Mouse (Mus musculus) intestine, embryonic 14.5 days (tissue): ENCODE measurements around the gene Zfp346. TPM values are rescaled to one million over a fixed set of nuclear protein-coding genes. Genes with fewer than 3 reads are reported as not detected.
A peak's percentile ranks its signal among the peaks of the same experiment; 100 is the strongest.

Experiments
- ATAC-seq: fragments of 200-750 bp; cut with Nextera tagmentation; replicated peaks from 2 replicates; pipeline ENCODE4 v1.8.0; 2017; ENCODE audit warnings: low read depth, moderate number of reproducible peaks, moderate TSS enrichment, moderate library complexity; ENCODE audit not compliant: low FRiP score, low TSS enrichment
- DNase-seq: peaks from one replicate; pipeline ENCODE4 v3.0.0-alpha.2; 2018; ENCODE audit warnings: low spot score
- H3K27ac ChIP-seq: fragments of 300-500 bp; sonication (generic); 2 replicates; pipeline ENCODE4 v1.5.1; 2014; ENCODE audit warnings: low read depth, mild to moderate bottlenecking, control low read depth
- H3K27me3 ChIP-seq: fragments of 300-500 bp; sonication (generic); replicated peaks from 2 replicates; pipeline ENCODE4 v1.6.1; 2014; ENCODE audit warnings: low read length, control low read depth; ENCODE audit not compliant: control insufficient read depth, insufficient read depth
- H3K36me3 ChIP-seq: fragments of 300-500 bp; sonication (generic); 2 replicates; pipeline ENCODE4 v1.6.1; 2014; ENCODE audit warnings: low read length, control low read depth; ENCODE audit not compliant: control insufficient read depth, insufficient read depth
- H3K4me1 ChIP-seq: fragments of 300-500 bp; sonication (generic); replicated peaks from 2 replicates; pipeline ENCODE4 v1.6.1; 2014; ENCODE audit warnings: low read length, control low read depth, mixed read lengths; ENCODE audit not compliant: control insufficient read depth, insufficient read depth
- H3K4me2 ChIP-seq: fragments of 300-500 bp; sonication (generic); 2 replicates; pipeline ENCODE4 v1.6.1; 2014; ENCODE audit warnings: low read length
- H3K4me3 ChIP-seq: fragments of 300-500 bp; sonication (generic); 2 replicates; pipeline ENCODE4 v1.5.1; 2014; ENCODE audit warnings: low read depth, low read length, control low read depth, mixed read lengths
- H3K9ac ChIP-seq: fragments of 300-500 bp; sonication (generic); 2 replicates; pipeline ENCODE4 v1.6.1; 2014; ENCODE audit warnings: mild to moderate bottlenecking, low read length
- H3K9me3 ChIP-seq: fragments of 300-500 bp; sonication (generic); 2 replicates; pipeline ENCODE4 v1.6.1; 2016; ENCODE audit warnings: low read length, control low read depth; ENCODE audit not compliant: control insufficient read depth
- WGBS: fragments of 180-500 bp; shearing (Covaris S2); extraction: QIAGEN DNeasy Blood & Tissue Kit; methylation state at CpG from one replicate; pipeline ENCODE4 v1.1.7; 2014; 5-methylcytosine and 5-hydroxymethylcytosine counted together
- polyA plus RNA-seq: library from polyadenylated mRNA; unstranded; fragments of >200 nt; fragmentation: Nextera tagmentation; extraction: Ambion mirVana; gene quantifications from 2 replicates; pipeline ENCODE4 v1.2.1, GENCODE M21; 2014

Gene Zfp346
- polyA plus RNA-seq, 1 experiment from 2014 or later, result 18.9 TPM

DNA sequence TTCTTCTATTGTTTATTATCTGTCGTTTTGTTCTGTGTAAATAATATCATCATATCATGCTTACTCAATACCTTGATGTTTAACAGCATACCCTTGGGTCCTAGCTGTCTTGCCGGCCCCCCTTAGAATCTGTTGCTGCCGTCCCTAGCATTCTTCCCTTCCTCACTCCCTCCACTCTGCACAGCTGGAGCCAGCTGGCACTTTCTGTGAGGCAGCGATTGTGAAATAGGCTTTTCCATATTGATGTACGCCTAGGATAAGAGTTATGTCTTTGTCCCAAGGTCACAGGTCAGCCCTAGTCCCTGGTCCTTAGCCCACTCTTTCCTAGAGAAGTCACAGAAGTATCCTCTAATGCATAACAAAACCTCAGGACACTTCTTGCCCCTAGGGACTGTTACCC, 58.4 kb downstream of the Zfp346 start:
- 36% methylated on average over 5 of the region's 5 CpGs for WGBS
- Histone ChIP-seq H3K4me1 (no peaks in the 10 kb centered on the region), H3K27me3 (no peaks in the 10 kb centered on the region), H3K36me3 (0 out of 2 replicates have a peak, but pooled peaks cover 3% of the 10 kb centered on the region), H3K9ac (no peak overlapping the region), H3K9me3 (no peaks in the 10 kb centered on the region), H3K4me3 (no peak overlapping the region), H3K4me2 (no peak overlapping the region), H3K27ac (no peak overlapping the region)
- peak; percentile 69 for DNase-seq
- no peak for ATAC-seq

DNA sequence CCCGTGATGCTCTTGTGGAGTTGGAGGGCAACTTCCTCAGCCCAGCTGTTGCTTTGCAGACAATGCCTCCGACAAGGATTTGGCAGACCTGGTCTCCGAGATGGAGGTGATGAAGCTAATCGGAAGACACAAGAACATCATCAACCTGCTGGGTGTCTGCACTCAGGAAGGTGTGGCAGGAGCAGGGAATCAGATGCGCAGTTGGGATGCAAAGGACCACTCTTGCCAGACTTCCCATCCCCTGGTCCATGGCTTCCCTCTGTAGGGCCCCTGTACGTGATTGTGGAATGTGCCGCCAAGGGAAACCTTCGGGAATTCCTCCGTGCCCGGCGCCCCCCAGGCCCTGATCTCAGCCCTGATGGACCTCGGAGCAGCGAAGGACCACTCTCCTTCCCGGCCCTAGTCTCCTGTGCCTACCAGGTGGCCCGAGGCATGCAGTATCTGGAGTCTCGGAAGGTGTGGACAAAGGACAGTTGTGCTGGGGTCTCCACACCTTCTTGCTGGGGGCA, 60.8 kb downstream of the Zfp346 start:
- no peak for DNase-seq
- 0 out of 2 replicates have a peak, but pooled peaks cover 3% of the 10 kb centered on the region for H3K36me3 ChIP-seq
- no peaks in the 10 kb centered on the region; the same call in 1 of the 2 replicates for H3K4me1 ChIP-seq
- H3K9ac ChIP-seq, result no peak overlapping the region
- WGBS, result 91% methylated on average over 16 of the region's 16 CpGs
- no peak overlapping the region for H3K4me3 ChIP-seq
- 0 out of 2 replicates have a peak, but pooled peaks cover 2% of the 10 kb centered on the region for H3K9me3 ChIP-seq
- no peak for ATAC-seq
- no peak overlapping the region for H3K4me2 ChIP-seq
- H3K27ac ChIP-seq, result no peak overlapping the region
- no peaks in the 10 kb centered on the region for H3K27me3 ChIP-seq

GRCm38 (mm10) chr13:55166806-55167725, 62.0 kb downstream of the Zfp346 start:
- H3K27ac ChIP-seq, result no peak overlapping the region

DNA sequence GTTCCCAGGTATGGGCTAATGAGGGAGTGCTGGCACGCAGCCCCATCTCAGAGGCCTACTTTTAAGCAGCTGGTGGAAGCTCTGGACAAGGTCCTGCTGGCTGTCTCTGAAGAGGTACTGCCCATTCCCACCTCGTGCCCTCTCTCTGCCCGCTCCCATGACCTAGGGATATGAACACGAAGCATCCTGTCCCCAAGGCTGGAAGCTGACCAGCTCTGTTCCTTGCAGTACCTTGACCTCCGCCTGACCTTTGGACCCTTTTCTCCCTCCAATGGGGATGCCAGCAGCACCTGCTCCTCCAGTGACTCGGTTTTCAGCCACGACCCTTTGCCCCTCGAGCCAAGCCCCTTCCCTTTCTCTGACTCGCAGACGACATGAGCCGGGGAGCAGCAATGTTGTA, 62.7 kb downstream of the Zfp346 start:
- H3K27ac ChIP-seq, result no peak overlapping the region
- ATAC-seq, result no peak
- 0 out of 2 replicates have a peak, but pooled peaks cover 3% of the 10 kb centered on the region for H3K36me3 ChIP-seq
- no peak overlapping the region for H3K4me3 ChIP-seq
- peaks cover 15% of the 10 kb centered on the region for H3K4me1 ChIP-seq
- H3K9me3 ChIP-seq, result 0 out of 2 replicates have a peak, but pooled peaks cover 2% of the 10 kb centered on the region
- H3K27me3 ChIP-seq, result no peaks in the 10 kb centered on the region
- DNase-seq, result no peak
- 79% methylated on average over 11 of the region's 11 CpGs for WGBS
- no peak overlapping the region for H3K4me2 ChIP-seq
- no peak overlapping the region for H3K9ac ChIP-seq

More at GRCm38 (mm10) chr13:55166806-55167725, 62.0 kb downstream of the Zfp346 start:
- no peak overlapping the region for H3K9ac ChIP-seq
- DNase-seq, result no peak
- H3K4me3 ChIP-seq, result no peak overlapping the region
- 0 out of 2 replicates have a peak, but pooled peaks cover 3% of the 10 kb centered on the region for H3K36me3 ChIP-seq
- WGBS, result 88% methylated on average over 32 of the region's 32 CpGs
- no peak overlapping the region for H3K4me2 ChIP-seq
- peaks cover 10% of the 10 kb centered on the region for H3K4me1 ChIP-seq
- H3K9me3 ChIP-seq, result 0 out of 2 replicates have a peak, but pooled peaks cover 2% of the 10 kb centered on the region
- no peaks in the 10 kb centered on the region for H3K27me3 ChIP-seq
- no peak for ATAC-seq

DNA sequence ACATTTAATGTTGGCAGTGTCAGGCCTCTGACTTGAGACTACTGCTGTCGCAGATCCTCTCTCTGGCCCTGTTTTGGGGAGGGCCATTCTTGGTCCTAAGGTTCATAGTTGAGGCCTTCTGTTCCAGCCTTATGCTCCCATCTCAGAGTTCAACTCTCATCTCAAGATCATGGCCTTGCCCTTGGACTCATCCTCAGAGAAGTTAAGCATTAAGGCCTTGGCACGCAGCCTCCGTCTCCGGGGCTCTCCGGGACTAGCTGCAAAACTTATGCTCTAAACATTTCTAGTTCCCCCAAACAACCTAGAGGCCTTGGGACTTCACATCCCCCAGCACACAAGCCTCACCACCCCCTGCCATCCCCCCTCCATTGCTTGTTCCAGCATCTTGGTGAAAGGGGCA, 63.1 kb downstream of the Zfp346 start:
- Histone ChIP-seq H3K27ac (0 out of 2 replicates have a peak overlapping the region, but pooled peaks have one; percentile 25), H3K4me2 (no peak overlapping the region), H3K4me3 (no peak overlapping the region), H3K9ac (no peak overlapping the region), H3K4me1 (peaks cover 15% of the 10 kb centered on the region), H3K9me3 (0 out of 2 replicates have a peak, but pooled peaks cover 2% of the 10 kb centered on the region), H3K36me3 (0 out of 2 replicates have a peak, but pooled peaks cover 3% of the 10 kb centered on the region), H3K27me3 (no peaks in the 10 kb centered on the region)
- DNase-seq (no peak), ATAC-seq (no peak)
- 91% methylated on average over 5 of the region's 5 CpGs for WGBS

GRCm38 (mm10) chr13:55168958-55169369, 63.9 kb downstream of the Zfp346 start:
- H3K9ac ChIP-seq, result no peak overlapping the region
- WGBS, result 61% methylated on average over 13 of the region's 13 CpGs
- peak overlapping the region; percentile 25; the same call in 1 of the 2 replicates for H3K27ac ChIP-seq
- H3K4me1 ChIP-seq, result peaks cover 15% of the 10 kb centered on the region
- 0 out of 2 replicates have a peak, but pooled peaks cover 3% of the 10 kb centered on the region for H3K36me3 ChIP-seq
- H3K4me3 ChIP-seq, result no peak overlapping the region
- 0 out of 2 replicates have a peak, but pooled peaks cover 2% of the 10 kb centered on the region for H3K9me3 ChIP-seq
- ATAC-seq (peak; percentile 34; the same call in 1 of the 2 replicates), DNase-seq (no peak)
- H3K4me2 ChIP-seq, result no peak overlapping the region
- no peaks in the 10 kb centered on the region for H3K27me3 ChIP-seq

- H3K36me3 ChIP-seq, result no peaks in the 10 kb centered on the region
- 11% methylated on average over 26 of the region's 26 CpGs for WGBS
- no peak overlapping the region for H3K9ac ChIP-seq
- H3K27me3 ChIP-seq, result no peaks in the 10 kb centered on the region
- H3K4me3 ChIP-seq, result no peak overlapping the region
- 0 out of 2 replicates have a peak, but pooled peaks have one; percentile 17 for ATAC-seq
- DNase-seq, result peak; percentile 73
- H3K4me1 ChIP-seq, result peaks cover 15% of the 10 kb centered on the region
- H3K27ac ChIP-seq, result peak overlapping the region; percentile 48
- peak overlapping the region; percentile 33 for H3K4me2 ChIP-seq
- H3K9me3 ChIP-seq, result 0 out of 2 replicates have a peak, but pooled peaks cover 2% of the 10 kb centered on the region
These were observed 66.6 kb downstream of the Zfp346 start for GRCm38 (mm10) chr13:55171517-55172335.

DNA sequence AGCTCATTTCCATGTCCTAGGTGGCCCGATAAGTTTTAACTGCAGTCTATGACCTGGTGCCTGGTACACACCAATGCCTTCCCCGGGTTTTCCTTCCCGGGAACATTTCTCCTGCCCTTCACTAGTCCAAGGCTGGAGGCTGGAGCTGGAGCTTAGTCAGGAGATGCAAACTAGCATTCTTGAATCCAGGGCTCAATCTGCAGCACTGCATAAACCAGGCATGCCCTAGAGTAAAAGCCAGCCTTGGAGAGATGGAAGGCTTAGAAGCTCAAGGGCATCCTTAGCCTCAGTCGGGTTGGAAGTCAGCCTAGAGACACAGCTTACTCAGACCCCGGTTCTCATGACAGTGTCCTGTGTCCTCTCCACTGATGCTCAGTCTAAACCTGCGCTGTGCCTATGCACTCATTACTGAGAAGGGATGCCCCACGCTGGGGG, 67.2 kb downstream of the Zfp346 start:
- no peak for DNase-seq
- H3K4me3 ChIP-seq, result no peak overlapping the region
- H3K4me2 ChIP-seq, result peak overlapping the region; percentile 33
- 0 out of 2 replicates have a peak, but pooled peaks cover 2% of the 10 kb centered on the region for H3K9me3 ChIP-seq
- H3K27me3 ChIP-seq, result no peaks in the 10 kb centered on the region
- H3K27ac ChIP-seq, result peak overlapping the region; percentile 48; the same call in 1 of the 2 replicates
- no peaks in the 10 kb centered on the region for H3K36me3 ChIP-seq
- no peak overlapping the region for H3K9ac ChIP-seq
- WGBS, result 44% methylated on average over 7 of the region's 7 CpGs
- ATAC-seq, result no peak
- peaks cover 15% of the 10 kb centered on the region for H3K4me1 ChIP-seq
